Mouse (Mus musculus) T-helper 17 cell (primary cell): ENCODE measurements at regions not wholly inside any gene's neighbourhood (a gene's known extent, or its start where the extent isn't known, plus 50 kb on each side); places are given as distances from the start of the nearest gene placed in this dataset.

Experiments used
- in situ Hi-C, 2 experiments: fragments of 300-600 bp; cut with MboI, MseI; formaldehyde crosslinking; loops; 1 replicate in 1 of 2; 2 replicates in 1 of 2; pipeline ENCODE4 v1.15.1; 2025; ENCODE audit warnings: high pct_unique_total_duplicates in 2 of 2

DNA sequence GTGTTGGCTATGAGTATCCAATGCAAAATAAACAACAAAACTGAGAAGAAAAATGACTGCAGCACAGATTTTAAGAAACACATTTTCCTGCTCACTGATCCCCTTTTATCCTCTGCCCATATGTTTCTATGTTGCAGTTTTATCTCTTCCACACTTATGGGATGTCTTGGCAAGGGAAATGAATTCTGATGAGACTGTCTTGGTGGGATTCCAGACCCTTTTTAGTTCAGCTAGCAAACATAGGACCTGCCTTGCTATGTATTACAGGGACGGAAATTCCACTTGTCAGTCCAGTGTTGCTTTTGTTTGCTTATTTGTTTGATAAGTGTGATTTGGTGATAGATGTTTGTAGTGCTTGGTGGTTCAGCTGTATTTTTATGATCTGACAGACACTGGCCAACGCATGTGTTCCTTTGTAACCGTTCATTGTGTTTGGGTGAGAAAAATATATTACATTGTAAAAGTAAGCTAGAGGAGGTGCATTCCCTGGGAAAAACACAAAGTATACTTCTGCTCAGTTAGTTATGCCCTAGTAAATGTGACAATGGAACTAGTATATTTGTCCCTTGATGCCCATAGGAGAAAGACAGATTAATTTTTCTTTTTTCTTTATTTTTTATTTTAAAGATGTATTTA is 1516.2 kb downstream of the Tbl1xr1 start:
- in situ Hi-C loops, result no loop called here

DNA sequence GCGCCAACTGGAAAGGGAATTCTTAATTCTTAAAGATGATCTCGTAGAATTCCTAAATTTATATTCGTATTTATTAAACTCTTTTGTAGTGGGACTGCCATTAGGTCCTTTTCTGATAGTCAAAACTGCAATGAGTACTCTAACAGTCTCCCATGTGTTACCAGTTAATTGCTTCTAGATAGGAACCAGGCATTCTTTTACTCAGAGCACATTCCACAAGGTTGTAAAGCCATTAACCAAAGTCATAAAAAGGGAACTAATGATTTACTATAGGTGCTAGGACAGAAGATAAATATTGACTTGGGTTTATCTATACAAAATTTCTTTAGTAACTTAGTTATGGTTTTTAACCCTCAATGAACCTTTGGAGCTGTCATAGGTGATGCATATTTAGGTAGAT is 1525.0 kb downstream of the Tbl1xr1 start:
- in situ Hi-C loops, result no loop called here

DNA sequence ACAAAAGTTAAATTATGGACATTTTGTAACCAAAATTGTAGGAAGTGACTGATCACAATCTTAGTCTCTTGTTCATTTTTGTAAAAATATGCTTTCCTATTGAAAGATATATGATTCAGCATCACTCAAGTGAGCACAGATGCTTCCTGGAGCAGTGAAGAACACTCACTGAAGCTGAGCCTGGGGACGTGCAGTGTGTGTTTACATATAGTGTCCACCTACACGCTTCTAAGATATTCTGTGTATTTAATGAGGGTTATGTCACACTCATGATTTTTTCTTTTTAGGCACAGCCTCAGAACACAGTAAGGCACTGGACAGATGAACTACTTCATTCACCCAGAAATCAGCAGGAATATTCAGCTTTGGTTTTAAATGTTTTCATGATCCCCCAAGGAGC is 1533.6 kb downstream of the Tbl1xr1 start:
- in situ Hi-C loops, result no loop called here

DNA sequence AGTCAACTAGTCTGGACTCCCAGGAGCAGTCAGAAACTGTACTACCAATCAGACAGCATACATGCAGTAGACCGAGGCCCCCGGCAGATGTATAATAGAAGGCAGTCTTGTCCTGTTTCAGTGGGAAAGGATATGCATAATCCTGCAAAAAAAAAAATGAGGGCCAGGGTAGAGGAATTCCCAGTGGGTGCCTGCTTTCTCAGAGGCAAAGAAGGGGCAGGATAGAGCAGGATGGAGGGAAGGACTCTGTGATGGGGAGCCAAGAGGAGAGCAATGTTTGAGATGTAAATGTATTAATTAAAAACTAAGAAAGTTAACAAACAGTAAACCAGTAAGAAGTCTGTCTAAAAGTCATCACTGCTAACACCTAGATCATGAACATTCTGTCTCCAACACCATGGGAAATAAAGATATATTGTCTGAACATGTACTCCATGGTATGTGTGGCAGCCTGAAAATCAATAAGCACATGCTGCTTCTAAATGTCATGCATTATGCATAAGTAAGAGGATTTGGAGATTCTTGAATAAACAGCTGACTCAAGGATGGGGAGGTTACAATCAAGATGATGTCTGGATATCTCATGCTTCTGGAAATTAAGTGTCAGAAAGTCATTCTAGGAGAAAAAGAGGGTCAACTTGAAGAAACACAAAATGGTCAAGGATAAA is 1485.3 kb downstream of the Naaladl2 start:
- in situ Hi-C loops, result loop anchor here in 1 of 2 experiments (10.0 kb wide), 1 partner anchor 806 kb away; no protein-coding TSS in a partner anchor

DNA sequence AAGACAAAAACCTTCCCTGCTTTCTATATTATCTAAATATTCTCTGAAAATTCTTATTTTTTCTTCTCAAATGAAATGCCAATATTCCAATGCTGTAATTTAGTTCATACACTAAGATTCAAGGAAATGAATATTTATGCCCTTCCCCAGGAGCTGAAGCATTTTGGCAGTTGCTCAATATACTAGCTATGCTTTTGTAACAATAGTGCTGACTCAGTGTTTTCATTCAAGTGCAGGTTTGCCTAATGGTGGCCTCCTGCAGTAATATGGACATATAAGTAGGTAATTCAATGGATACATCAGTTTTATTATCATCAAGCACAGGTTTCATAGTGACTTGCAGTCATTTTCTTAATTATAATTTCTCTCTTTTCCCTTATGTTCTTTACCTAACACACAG is 1437.3 kb downstream of the Naaladl2 start:
- in situ Hi-C loops, result no loop called here
